Mouse (Mus musculus): ENCODE data around the gene Nck2. TPM values are rescaled to one million over a fixed set of nuclear protein-coding genes. Genes with fewer than 3 reads are reported as not detected.

The Nck2 gene
- polyA plus RNA-seq, 1 experiment from 2014 or later, result 20.3 TPM

DNA sequence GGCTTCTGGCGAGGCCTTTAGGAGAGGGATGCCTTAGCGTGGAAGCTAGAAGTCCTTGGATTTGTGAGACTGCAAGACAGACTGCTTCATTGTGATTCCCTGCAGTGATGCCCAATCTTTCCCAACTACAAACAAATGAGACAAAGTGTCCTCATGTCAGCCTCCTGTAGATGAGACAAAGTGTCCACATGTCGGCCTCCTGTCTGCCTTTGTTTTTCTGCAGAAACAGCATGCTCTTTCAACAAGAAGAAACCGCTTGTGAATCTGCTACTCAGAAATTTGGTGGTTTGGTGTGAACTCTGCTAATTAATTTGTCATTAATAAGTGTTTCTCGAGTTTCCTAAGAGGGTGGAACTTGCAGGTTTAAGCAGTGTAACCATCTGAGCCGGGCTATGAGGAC, 53.6 kb downstream of the Nck2 start:
- Histone ChIP-seq H3K4me3 (no peak overlapping the region), H3K9me3 (replicated peaks) (no peaks in the 10 kb centered on the region), H3K4me1 (peaks cover 52% of the 10 kb centered on the region), H3K27ac (no peak overlapping the region), H3K27me3 (replicated peaks) (no peaks in the 10 kb centered on the region), H3K9ac (no peak overlapping the region), H3K4me2 (no peak overlapping the region), H3K36me3 (no peaks in the 10 kb centered on the region)
- WGBS (ENCODE audit: insufficient replicate concordance), result 78% methylated on average over 6 of the region's 6 CpGs
- ATAC-seq, result no peak

- peak; percentile 27; the same call in 1 of the 2 replicates for ATAC-seq
- Histone ChIP-seq H3K27ac (no peak overlapping the region), H3K4me1 (peaks cover 59% of the 10 kb centered on the region), H3K9me3 (replicated peaks) (no peaks in the 10 kb centered on the region), H3K27me3 (replicated peaks) (no peaks in the 10 kb centered on the region), H3K9ac (no peak overlapping the region), H3K4me3 (no peak overlapping the region), H3K36me3 (no peaks in the 10 kb centered on the region), H3K4me2 (no peak overlapping the region)
- WGBS (ENCODE audit: insufficient replicate concordance), result 43% methylated on average over 5 of the region's 5 CpGs
Observed at GRCm38 (mm10) chr1:43500121-43500520, 55.7 kb downstream of the Nck2 start.

DNA sequence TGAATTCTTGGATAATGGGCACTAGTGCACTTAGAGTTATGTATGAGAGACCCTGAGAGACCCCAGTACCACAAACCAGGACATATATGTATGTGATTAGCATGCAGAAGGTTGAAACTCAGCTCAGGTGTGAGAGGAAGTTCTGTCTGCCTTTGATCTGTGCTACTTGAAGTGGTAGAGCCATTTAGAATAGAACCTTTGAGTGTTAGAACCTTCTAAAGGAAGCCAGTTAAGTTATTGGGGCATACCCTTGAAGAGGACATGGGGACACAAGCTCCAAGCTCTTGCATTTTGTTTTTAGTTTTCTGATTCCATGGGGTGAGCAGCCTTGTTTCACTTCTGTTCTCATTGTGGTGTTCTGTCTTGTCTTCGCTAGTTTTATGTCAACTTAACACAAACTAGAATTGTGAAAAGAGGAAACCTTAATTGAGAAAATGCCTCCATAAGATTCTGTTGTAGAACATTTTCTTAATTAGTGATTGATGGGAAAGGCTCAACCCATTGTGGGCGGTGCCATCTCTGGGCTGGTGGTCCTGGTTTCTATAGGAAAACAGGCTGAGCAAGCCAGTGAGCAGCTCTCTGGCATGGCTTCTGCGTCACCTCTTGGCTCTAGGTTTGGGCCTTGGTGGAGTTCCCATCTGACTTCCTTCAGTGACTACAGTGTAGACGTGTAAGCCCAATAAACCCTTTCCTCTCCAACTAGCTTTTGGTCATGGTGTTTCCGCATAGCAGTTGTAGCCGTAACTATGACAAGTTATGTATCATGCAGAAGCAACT, 57.0 kb downstream of the Nck2 start:
- Histone ChIP-seq H3K36me3 (no peaks in the 10 kb centered on the region), H3K27me3 (replicated peaks) (no peaks in the 10 kb centered on the region), H3K27ac (no peak overlapping the region), H3K4me3 (no peak overlapping the region), H3K9me3 (replicated peaks) (no peaks in the 10 kb centered on the region), H3K9ac (no peak overlapping the region), H3K4me2 (no peak overlapping the region), H3K4me1 (peaks cover 61% of the 10 kb centered on the region)
- 80% methylated on average over 6 of the region's 6 CpGs for WGBS (ENCODE audit: insufficient replicate concordance)
- no peak for ATAC-seq

DNA sequence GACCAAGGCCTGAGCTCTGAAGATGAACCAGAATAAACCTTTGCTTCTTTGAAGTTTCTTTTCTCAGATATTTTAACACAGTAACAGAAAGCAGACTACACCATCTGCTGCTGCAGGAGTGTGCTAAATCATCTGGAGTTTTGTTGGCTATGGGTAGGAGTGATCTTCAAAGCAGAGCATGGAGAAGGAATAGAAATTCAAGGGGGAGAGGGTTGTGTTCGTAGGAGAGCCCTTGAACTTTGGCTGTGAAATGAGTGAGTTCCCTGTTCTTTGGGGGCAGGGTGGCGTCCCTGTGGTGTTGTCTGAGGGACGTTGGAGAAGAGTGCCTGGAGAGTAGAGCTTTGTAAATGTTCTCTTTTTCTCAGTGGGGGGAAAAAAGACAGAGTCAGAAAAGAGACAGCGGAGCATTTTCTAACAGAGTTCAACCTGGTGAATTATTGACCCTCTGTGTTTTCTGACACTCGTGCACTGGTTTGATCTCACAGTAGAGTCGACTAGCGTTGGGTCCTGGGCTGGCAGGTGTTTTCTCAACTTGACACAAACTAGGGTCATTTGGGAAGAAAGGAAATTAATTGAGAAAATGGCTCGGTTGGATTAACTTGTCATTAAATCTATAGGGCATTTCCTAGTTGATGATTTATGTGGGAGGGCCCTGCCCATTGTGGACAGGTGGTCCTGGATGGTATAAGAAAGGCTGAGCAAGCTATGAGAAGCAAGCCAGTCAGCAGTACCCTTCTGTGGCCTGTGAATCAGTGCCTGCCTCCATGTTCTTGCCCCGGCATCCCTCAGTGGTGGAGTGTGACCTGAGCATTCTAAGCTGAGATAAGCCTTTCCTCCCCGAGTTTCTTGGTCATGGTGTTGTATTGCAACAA, 57.8 kb downstream of the Nck2 start:
- Histone ChIP-seq H3K4me1 (peaks cover 59% of the 10 kb centered on the region), H3K9me3 (replicated peaks) (no peaks in the 10 kb centered on the region)
- no peak; the same call in 1 of the 2 replicates for ATAC-seq

DNA sequence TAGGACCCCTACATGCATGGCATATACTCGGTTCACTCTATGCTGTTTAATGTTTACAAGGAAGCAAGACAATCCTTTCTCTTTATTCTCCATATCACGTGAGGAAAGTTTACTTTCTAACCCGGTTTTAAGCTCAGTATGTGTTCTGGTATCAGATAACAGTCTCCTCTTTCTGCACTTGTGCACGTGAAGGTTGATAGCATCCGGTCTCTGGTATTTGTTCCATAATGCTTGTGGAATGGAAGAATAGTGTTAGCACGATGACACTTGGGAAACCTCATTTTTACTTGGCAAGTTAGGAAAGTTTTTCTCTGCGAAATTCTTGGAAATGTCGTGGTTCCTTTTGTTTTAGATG, 58.4 kb downstream of the Nck2 start:
- Histone ChIP-seq H3K27ac (no peak overlapping the region), H3K36me3 (no peaks in the 10 kb centered on the region), H3K27me3 (replicated peaks) (no peaks in the 10 kb centered on the region), H3K4me3 (no peak overlapping the region), H3K4me1 (peaks cover 57% of the 10 kb centered on the region), H3K9ac (no peak overlapping the region), H3K9me3 (replicated peaks) (no peaks in the 10 kb centered on the region), H3K4me2 (no peak overlapping the region)
- 60% methylated on average over 8 of the region's 8 CpGs for WGBS (ENCODE audit: insufficient replicate concordance)
- ATAC-seq, result no peak

More for the DNA sequence above, 57.8 kb downstream of the Nck2 start:
- no peak overlapping the region for H3K4me2 ChIP-seq
- H3K27ac ChIP-seq, result peak overlapping the region; percentile 26; the same call in 1 of the 2 replicates
- H3K36me3 ChIP-seq, result no peaks in the 10 kb centered on the region
- no peak overlapping the region for H3K4me3 ChIP-seq
- WGBS (ENCODE audit: insufficient replicate concordance), result 58% methylated on average over 10 of the region's 10 CpGs
- no peaks in the 10 kb centered on the region for H3K27me3 ChIP-seq (replicated peaks)
- H3K9ac ChIP-seq, result no peak overlapping the region

DNA sequence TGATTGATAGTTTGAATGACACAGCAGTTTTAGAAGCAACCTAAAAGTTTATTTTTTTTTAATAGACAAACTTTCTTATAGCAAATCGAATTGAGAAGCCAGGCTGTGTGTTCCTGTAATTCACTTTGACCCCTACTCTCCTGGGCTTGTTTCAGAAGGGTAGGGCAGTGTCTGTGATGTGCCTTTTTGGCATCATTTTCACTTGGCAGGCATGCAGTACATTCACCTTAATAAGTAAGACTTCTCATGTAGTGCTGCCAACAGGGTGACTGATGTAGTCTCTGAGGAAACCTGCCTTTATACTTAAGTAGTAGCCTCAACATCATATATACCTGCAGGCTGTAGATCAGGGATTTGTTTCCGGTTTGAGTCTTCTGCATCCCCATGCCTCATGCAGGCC, 58.9 kb downstream of the Nck2 start:
- Histone ChIP-seq H3K9ac (no peak overlapping the region), H3K4me2 (no peak overlapping the region), H3K27me3 (replicated peaks) (no peaks in the 10 kb centered on the region), H3K9me3 (replicated peaks) (no peaks in the 10 kb centered on the region), H3K4me3 (no peak overlapping the region), H3K36me3 (no peaks in the 10 kb centered on the region), H3K4me1 (peaks cover 57% of the 10 kb centered on the region), H3K27ac (no peak overlapping the region)
- no peak for ATAC-seq
- 81% methylated on average over 2 of the region's 2 CpGs for WGBS (ENCODE audit: insufficient replicate concordance)

DNA sequence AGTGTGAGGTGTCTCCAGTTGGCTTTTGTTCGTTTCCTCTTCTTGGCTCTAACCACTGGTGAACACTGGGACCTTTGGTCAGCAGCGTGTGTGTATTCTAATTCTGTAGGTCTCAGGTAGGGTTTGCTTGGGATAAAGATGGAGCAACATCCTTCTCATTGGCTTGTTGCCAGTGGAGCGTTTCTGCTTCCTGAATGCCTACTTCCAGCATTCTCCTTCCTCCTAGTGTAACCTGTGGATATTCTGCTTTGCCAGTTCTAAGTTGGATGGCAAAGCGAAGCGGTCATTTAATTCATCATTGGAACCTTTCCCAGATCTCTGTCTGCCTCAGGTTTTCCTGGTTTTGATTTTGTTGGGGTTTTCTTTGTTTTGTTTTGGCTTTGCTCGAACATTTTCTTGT, 59.3 kb downstream of the Nck2 start:
- ATAC-seq, result no peak
- Histone ChIP-seq H3K9ac (no peak overlapping the region), H3K4me1 (peaks cover 57% of the 10 kb centered on the region), H3K9me3 (replicated peaks) (no peaks in the 10 kb centered on the region), H3K36me3 (no peaks in the 10 kb centered on the region), H3K4me3 (no peak overlapping the region), H3K4me2 (no peak overlapping the region), H3K27me3 (replicated peaks) (no peaks in the 10 kb centered on the region), H3K27ac (no peak overlapping the region)
- WGBS (ENCODE audit: insufficient replicate concordance), result 83% methylated on average over 6 of the region's 6 CpGs

DNA sequence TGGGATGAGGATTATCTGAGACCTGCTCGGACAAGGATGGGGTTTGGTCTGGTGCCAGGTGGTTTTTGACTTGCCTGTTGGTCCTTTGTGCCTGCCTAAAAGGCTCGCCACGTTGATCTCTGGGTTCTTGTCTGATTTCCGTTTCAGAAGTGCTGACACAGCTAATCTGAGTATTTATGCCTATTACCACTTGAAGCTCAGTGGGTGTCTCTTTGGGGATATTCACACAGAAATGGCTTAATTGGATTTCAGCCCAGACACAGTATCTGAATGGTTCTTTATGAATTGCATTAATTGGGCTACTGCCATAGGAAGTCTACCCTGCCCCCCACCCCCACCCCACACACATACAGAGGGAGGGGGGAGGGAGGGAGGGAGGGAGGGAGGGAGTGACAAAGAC, 59.9 kb downstream of the Nck2 start:
- no peak overlapping the region for H3K27ac ChIP-seq
- H3K4me1 ChIP-seq, result peaks cover 53% of the 10 kb centered on the region

GRCm38 (mm10) chr1:43506638-43507037, 62.3 kb downstream of the Nck2 start:
- Histone ChIP-seq H3K4me2 (no peak overlapping the region), H3K4me1 (peaks cover 31% of the 10 kb centered on the region), H3K36me3 (peaks cover 20% of the 10 kb centered on the region), H3K9me3 (replicated peaks) (no peaks in the 10 kb centered on the region), H3K9ac (no peak overlapping the region), H3K4me3 (no peak overlapping the region), H3K27ac (no peak overlapping the region), H3K27me3 (replicated peaks) (no peaks in the 10 kb centered on the region)
- WGBS (ENCODE audit: insufficient replicate concordance), result 68% methylated on average over 3 of the region's 3 CpGs
- ATAC-seq, result no peak

More for the DNA sequence above, 59.9 kb downstream of the Nck2 start:
- ATAC-seq, result no peak
- Histone ChIP-seq H3K9ac (no peak overlapping the region), H3K9me3 (replicated peaks) (no peaks in the 10 kb centered on the region), H3K4me3 (no peak overlapping the region), H3K4me2 (no peak overlapping the region), H3K27me3 (replicated peaks) (no peaks in the 10 kb centered on the region), H3K36me3 (0 out of 2 replicates have a peak, but pooled peaks cover 2% of the 10 kb centered on the region)
- WGBS (ENCODE audit: insufficient replicate concordance), result 44% methylated on average over 4 of the region's 4 CpGs

GRCm38 (mm10) chr1:43507809-43508208, 63.4 kb downstream of the Nck2 start:
- H3K9ac ChIP-seq, result no peak overlapping the region
- WGBS (ENCODE audit: insufficient replicate concordance), result 52% methylated on average over 1 of the region's 1 CpGs
- H3K4me3 ChIP-seq, result no peak overlapping the region
- ATAC-seq, result no peak
- no peak overlapping the region for H3K4me2 ChIP-seq
- no peak overlapping the region for H3K27ac ChIP-seq
- H3K9me3 ChIP-seq (replicated peaks), result no peaks in the 10 kb centered on the region
- no peaks in the 10 kb centered on the region for H3K27me3 ChIP-seq (replicated peaks)
- H3K4me1 ChIP-seq, result peaks cover 20% of the 10 kb centered on the region
- H3K36me3 ChIP-seq, result peaks cover 27% of the 10 kb centered on the region

DNA sequence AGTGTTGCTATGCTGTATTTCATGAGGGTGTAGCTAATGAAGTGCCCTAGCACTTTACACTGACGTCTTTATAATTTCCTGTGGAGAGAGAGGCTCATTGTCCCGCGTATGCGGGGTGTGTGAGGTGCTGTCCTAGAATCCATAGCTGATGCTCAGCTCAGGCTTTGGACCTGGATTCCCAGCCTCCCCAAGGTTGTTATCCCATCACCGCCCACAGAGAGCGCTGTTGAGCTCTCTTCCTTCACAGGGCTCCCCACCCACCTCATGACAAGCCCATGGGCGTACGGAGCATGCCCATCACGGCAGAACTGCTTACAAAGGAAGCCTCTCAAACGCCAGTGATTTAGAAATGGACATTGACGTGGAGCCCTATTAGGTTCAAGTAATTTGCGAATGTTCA, 66.9 kb downstream of the Nck2 start:
- Histone ChIP-seq H3K4me2 (no peak overlapping the region), H3K36me3 (peaks cover 44% of the 10 kb centered on the region), H3K27me3 (replicated peaks) (no peaks in the 10 kb centered on the region), H3K27ac (no peak overlapping the region), H3K4me3 (no peak overlapping the region), H3K9ac (no peak overlapping the region), H3K4me1 (peaks cover 6% of the 10 kb centered on the region), H3K9me3 (replicated peaks) (no peaks in the 10 kb centered on the region)
- 83% methylated on average over 12 of the region's 12 CpGs for WGBS (ENCODE audit: insufficient replicate concordance)
- ATAC-seq, result no peak

GRCm38 (mm10) chr1:43511667-43512066, 67.3 kb downstream of the Nck2 start:
- Histone ChIP-seq H3K9me3 (replicated peaks) (no peaks in the 10 kb centered on the region), H3K4me1 (0 out of 2 replicates have a peak, but pooled peaks cover 2% of the 10 kb centered on the region), H3K4me3 (no peak overlapping the region), H3K27me3 (replicated peaks) (no peaks in the 10 kb centered on the region), H3K9ac (no peak overlapping the region), H3K4me2 (no peak overlapping the region), H3K27ac (no peak overlapping the region), H3K36me3 (peaks cover 44% of the 10 kb centered on the region)
- WGBS (ENCODE audit: insufficient replicate concordance), result 92% methylated on average over 8 of the region's 8 CpGs
- ATAC-seq, result no peak
